Mouse (Mus musculus): ENCODE results near the gene Mef2c.

Gene Mef2c

DNA sequence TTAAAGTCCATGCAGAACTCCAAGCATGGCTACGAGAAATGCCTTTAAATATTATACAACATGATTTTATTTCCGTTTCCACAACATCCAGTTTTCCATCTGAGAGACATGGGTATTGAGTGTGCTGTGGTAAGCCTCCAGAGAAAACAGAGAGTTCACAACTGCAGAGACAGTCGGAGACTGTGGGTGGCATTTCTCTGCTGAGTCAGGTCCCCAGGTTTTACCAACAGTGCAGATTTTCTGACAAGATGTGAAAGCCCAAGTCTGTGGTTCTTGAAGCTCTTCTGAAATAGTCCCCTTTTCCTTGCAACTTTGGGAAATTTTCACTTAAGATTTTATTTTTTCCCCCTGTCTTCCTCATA is 105.7 kb downstream of the Mef2c start:
- DNase-seq (ENCODE audit: low read depth) = peak; percentile 20

DNA sequence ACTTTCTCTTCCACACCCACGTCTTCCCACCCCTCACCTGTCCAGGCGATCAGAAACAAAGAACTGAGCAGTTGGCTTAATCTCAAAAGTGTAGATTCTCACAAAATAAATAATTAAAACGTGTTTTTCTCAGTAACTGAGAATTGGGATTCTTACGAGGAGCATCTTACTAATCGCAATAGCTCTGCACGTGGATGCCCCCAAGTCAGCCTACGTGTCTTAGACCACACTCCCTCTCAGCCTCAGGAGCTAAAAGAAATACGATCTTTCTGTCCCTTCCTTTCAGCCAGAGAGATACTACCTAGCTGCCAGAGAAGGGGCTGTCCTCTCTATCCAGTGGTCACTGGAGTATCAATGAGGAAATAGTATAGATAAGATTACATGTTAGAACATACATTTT is 106.3 kb downstream of the Mef2c start:
- no peak for DNase-seq (ENCODE audit: low read depth)

DNA sequence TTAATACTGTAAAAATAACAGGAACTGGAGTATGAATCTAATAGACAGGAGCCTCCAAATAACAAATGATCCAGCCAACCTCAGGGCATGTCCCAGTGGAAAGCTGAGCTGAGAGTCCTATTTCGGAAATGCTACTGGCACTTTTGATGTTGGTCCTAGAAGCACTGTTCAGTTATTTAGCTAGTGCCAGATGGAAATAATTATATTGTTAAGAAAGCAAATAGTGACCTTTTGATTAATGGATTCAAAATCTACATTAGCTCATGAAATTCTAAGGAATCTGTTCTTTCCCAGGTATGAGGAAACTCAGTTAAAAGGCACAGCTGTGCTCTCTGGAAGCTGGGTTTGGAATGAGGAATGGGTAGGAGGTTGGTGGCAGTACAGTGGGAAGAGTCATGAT is 108.4 kb downstream of the Mef2c start:
- DNase-seq (ENCODE audit: low read depth) = no peak

DNA sequence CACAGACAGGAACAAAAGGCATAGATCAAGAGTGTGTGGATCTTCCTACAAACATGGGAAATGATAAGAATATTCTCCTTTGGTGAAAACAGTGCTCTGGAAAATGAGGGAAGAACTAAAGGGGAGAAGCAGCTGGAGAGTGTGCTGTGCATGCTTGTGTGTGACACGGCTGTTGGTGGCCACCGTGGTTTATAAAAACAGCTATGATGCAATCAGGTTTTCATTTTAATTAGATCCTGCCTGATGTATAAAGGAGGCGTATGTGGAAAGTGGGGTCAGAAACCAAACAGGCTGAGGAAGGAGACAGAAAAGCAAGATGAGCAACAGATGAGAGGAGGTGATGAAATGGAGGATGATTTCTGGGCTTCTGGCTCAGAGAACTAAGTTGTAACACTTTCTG is 112.0 kb downstream of the Mef2c start:
- DNase-seq (ENCODE audit: low read depth) = no peak

DNA sequence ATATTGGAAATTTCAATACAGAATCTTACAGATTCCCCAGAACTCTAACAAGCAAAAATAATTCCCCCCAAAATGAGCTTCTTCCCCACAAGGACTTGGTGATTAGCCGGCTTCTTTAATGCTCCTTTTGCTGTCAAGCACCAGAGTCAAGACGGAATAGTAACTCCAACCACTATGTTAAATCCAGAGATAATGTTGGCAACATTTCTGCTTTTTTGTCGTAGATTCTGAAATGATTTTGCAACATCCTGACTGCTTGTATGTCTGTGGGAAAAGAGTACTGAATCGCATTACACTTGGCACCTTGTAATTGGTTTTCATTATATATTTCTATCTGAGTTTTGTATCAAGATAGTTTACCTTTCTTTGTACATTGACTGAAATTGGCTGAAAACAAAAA is 120.8 kb downstream of the Mef2c start:
- no peak for DNase-seq (ENCODE audit: low read depth)

DNA sequence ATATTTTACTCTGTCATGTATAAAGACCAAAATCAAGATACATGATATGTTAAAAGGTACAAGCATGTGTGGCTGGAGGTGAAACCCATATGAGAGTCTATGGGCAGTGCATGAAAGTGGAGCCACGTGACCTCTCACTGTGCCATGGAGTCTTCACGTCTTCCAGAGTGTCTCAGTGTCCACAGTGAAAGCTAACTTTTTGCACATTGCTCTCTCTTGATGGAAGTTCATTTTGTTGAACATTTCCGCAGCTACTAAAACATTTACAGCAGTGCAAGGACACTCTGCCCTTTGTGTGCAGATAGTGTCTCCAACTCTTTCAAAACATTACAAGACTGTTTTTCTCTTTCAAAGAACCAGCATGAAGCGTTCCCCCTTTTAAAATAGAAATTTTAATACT is 123.6 kb downstream of the Mef2c start:
- DNase-seq (ENCODE audit: low read depth) = no peak

DNA sequence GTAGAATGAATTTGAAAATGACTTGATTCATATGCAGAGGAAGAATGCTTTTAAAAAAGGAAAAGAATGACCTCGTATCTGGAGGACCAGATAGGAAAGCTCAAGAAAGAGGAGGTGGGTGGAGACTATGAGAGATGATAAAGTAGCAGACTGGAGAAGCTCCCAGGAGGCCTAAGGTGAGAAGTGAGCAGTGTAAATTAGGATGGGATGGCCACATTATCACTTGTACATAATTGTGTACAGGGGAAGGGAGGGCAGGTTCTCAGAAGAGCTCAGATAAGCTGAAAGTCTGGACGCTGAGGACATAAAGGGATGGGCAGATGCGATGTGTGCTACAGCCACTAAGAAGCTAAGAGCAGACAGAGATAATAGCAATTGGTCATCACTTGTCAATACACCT is 124.3 kb downstream of the Mef2c start:
- no peak for DNase-seq (ENCODE audit: low read depth)

DNA sequence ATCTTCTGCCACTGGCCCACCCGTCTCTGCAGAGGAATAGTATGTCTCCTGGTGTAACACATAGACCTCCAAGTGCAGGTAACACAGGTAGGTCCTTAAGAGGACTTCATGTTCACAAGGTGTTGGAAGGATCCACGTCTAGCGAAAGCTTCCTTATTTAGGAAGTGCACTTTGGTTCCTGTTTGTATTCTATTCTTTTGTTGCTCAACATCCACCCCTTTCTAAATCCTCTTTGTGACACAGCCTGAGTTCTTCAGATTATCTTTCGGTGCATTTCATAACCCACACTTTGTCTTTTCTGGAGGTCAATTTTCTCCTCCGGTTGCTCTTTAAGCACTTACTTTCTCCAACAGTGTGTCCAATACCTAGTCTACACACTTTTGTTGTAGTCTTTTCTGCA is 129.3 kb downstream of the Mef2c start:
- DNase-seq (ENCODE audit: low read depth) = no peak

DNA sequence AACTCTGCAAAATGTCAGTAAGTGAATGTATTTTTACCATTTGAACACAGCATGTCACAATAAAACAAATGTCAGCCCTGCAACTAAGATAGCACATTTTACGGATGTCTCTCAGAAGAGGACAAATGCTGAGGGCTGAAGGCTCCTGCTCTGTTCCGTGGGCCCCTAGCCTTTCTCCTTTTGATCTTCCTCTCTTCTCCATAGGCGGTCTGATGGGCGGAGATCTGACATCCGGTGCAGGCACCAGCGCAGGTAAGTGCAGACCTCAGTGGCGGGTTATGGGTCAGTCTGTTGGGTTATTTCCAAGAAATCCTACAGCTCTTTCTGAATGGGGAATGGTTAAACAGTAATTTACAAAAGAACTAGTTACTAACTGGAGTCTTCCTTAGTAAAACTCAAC is 131.4 kb downstream of the Mef2c start:
- no peak for DNase-seq (ENCODE audit: low read depth)

DNA sequence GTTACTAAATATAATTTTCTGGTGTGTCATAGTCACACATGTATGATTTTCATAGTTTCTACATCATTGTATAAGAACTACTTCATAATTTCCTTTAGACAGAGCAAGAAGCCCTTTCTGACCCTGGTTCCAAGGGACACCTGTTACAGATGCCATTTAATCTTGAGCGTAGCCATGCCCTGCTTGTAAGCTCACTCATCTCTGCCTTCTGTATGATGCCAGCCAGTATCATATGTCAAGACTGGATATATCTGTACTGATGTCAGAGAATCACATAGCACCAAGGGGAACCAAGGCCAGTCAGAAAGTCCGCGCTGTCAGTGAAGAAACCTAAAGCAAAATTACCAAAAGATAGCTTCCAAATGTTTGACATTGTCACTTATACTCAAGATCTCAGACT is 133.8 kb downstream of the Mef2c start:
- DNase-seq (ENCODE audit: low read depth) = no peak

DNA sequence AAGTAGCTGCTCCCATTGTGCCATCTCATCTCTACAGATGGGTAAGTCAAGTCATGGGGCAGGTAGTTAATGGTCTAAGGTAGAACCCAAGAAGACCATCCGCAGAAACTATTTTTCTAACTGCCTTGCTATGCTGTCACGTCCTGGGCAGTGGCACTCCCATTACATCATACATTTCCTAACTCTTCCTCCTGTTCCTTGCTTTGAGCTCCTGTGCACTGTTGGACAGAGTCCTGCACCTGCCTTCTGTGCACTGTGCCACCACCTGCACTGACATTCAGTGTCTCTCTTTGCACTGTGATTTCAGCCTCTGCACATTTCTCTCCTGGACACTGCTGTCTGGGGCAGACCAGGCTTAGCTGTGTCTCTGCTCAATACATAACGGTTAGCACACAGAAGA is 134.9 kb downstream of the Mef2c start:
- DNase-seq (ENCODE audit: low read depth) = no peak

DNA sequence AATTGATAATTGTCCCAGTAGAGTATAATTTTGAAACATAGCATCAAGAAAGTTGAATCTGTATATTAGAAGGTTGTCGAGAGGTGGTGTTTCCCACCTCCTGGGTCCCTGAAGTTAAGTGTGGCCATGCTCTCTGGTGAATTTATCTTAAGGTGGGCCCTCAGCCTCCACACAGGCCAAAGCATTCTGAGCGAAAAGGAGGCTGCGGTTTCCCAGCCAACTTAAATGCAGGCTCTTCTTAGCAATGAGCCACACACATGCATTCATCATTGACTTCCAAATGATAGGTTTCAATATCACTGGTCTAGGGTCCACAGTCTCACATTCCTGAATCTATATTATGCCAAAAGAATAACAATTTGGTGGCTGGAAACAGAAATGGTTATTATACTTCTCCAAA is 145.2 kb downstream of the Mef2c start:
- no peak for DNase-seq (ENCODE audit: low read depth)

DNA sequence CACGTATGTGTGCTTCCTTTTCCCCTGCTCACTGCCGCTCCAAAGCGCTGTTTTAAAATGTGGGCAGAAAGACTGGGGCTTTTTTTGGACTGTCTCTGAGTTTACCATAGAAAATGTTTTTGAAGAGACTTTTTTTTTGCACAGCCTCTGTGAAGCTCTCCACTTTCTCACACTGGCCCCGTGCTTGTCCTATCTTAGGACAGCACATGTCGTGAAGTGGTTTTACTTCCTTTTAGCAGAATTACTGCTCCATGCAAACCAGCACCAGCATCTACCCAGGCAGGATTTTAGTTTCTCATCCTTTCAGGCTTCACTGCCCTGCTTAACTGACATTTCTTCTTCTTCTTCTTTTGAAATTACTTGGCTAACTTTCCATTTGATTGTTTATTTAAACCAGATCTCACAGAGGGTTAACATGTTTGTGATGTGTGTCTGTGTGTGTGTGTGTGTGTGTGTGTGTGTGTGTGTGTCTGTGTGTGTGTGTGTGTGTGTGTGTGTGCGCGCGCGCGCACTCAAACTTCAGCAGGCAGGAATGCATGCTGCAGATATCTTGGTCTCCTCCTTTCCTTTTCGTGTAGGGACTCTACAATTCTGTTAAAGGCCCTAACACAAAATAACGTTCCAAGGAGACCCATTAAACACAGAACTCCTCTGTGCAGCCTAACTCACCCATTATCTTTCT is 146.1 kb downstream of the Mef2c start:
- DNase-seq (ENCODE audit: low read depth) = no peak

DNA sequence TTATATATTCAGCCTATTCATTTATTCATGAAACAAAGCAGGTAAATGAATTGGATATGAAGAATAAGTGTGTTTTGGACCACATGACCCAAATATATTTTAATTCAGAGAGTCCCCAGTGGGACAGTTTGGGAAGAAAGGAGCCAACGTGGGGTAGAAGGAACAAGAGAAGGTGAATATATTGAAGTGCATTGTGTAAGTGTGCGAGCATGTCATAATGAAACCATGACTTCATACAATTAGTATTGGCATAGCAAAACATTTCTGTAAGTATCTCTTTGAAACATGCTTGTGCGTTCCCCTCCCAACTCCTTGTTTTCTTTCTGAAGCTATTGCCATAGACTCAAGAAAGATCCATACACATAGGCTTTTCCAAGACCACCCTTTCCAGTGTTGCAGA is 147.0 kb downstream of the Mef2c start:
- DNase-seq (ENCODE audit: low read depth) = no peak

DNA sequence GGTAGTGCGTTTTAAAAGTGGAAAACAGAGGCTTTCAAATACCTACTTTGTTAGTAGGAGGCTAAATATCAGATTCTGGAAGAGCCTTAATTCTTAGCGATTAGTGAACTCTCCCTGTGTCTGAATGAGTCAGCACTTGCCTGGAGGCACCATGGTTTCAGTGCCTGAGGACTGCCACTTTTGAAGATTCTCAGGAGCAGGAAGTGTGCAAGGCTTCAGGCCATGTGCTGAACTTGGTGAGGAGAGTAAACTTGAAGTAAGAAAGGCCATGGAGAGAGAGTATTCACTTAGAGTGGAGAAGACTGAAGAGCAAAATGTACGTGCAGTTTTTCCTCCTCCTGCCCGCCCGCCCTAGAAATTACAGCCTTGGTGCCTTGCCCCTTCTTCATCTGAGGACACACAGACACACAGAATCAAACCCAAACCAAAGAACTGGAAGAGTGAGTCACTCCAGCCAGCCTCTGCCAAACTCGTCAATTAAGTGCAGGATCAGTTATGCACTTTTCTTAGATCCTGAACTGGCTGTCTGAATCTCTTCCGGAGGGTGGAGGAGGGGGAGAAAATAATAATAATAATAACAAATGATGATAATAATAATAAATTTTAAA is 148.2 kb downstream of the Mef2c start:
- no peak for DNase-seq (ENCODE audit: low read depth)

DNA sequence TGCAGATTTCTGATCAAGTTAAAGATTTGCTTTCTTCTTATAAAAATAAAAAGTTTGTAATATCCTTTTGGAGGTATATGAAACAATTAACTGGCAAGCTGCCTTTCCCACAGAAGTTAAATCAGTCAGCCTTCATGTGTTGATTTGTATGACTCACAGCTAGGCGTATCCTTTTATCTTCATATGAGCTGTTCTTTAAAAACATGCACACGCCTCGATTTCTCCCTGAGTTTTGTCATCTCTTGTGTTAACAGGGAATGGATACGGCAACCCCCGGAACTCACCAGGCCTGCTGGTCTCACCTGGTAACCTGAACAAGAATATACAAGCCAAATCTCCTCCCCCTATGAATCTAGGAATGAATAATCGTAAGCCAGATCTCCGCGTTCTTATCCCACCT is 148.7 kb downstream of the Mef2c start:
- DNase-seq (ENCODE audit: low read depth) = no peak

DNA sequence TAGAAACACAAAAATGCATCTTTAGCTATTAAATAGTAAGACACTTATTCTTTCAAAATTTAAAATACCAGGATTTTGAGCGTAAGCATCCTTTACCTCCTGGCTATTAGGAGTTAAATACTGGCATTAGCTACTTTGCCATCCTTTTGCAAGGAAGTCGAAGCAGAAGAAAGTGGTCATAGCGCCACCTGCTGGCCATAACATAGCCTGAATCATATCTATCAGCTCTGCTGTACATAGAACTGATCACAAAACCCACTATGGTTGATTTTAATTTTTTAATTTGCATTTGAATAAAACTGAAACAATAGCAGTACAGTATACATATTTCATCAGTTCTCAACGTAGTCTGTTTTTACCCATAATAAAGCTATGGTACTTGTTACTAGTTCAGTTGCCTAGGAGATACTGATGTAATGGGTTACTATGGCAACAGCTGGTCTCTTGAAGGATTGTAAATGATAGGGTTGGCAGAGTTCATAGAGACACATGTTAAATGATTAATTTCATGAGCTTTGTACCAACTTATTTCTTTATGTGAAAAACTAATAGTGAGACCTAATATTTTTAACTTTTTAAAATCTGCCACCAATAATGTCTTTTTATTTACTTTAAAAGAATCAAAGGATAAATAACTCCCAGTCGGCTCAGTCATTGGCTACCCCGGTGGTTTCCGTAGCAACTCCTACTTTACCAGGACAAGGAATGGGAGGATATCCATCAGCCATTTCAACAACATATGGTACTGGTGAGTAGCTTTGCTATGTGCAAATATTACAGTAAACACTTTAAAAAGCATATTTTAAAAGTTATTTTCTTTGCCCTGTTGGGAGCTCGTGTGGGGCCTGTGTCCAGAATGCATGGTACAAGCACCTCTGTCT is 151.3 kb downstream of the Mef2c start:
- DNase-seq (ENCODE audit: low read depth) = peak; percentile 76

DNA sequence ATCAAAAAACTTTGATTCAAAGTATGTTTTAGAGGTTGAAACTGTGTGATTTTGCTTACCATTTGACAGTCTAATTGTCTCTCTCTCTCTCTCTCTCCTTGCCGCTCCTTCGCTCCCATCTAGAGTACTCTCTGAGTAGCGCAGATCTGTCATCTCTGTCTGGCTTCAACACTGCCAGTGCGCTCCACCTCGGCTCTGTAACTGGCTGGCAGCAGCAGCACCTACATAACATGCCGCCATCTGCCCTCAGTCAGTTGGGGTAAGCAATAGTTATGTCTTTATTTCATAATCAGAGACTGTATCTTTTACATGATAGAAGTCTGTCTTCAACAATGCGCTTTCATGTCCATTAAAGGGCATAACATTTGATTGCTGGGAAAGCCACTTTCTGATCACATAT is 152.3 kb downstream of the Mef2c start:
- no peak for DNase-seq (ENCODE audit: low read depth)

DNA sequence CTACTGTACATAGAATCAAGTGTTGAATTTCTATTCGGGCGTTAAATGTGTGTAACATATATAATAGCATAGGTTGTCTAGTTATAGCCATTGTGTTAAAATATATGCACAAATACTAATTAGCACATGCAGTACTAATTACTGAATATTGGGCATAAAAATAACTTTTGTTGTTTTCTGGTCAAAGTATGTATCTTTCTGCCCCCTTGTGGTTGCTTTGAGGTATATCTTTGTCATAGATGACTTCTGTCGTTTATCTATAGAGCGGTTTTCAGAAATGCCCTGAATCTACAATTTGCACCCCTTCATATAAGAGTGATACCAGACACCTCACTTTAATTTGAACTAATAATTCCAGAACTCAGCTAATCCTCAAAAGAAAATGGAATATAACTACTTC is 152.9 kb downstream of the Mef2c start:
- peak; percentile 40 for DNase-seq (ENCODE audit: low read depth)

DNA sequence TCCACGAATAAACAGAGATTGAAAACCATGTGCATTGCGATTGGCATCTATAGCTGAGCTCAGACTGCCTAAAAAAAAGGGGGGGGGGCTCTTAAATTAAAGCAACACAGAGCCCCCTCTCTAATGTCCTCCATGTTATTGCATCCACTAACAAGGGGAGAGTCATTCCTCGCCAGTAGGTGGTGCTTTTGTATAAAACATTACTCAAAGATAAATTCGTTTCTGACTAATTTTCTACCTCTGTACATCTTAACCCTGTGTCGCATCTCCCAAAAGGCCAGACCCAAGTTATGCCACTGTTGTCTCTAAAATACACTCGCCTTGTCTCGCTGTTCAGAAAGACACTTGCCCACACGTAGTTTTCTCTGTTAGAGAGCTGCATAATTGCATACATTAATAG is 156.9 kb downstream of the Mef2c start:
- no peak for DNase-seq (ENCODE audit: low read depth)

DNA sequence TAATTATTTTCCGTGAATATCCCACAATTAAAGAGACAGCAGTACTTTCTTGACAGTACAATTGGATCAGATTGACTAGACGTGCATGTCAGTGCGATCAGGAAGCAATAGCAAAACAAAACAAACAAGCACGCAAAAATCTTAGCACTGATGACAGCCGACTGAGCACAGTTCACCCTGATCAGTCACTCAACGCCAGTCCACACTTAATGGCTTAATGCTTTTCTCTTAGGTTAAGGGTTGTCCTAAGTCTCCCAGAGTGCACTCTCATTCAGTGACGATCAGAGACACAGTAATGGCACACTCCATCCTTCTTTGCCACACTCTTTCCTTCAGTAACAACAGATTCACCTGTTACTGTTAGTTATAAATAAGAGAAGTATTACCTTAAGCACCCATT is 157.3 kb downstream of the Mef2c start:
- no peak for DNase-seq (ENCODE audit: low read depth)

DNA sequence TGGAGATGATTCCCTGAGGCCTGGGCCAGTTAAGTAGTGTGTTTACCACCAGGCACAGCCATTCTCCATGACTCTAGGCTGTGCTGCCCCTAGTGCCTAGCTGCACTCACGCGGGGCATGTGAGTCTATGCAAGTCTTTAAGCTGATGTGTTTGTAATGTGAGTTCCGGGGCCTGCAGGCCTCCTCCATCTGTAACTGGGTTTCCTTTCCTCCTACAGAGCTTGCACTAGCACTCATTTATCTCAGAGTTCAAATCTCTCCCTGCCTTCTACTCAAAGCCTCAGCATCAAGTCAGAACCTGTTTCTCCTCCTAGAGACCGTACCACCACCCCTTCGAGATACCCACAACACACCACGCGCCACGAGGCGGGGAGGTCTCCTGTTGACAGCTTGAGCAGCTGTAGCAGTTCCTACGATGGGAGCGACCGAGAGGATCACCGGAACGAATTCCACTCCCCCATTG is 158.3 kb downstream of the Mef2c start:
- DNase-seq (ENCODE audit: low read depth) = no peak

DNA sequence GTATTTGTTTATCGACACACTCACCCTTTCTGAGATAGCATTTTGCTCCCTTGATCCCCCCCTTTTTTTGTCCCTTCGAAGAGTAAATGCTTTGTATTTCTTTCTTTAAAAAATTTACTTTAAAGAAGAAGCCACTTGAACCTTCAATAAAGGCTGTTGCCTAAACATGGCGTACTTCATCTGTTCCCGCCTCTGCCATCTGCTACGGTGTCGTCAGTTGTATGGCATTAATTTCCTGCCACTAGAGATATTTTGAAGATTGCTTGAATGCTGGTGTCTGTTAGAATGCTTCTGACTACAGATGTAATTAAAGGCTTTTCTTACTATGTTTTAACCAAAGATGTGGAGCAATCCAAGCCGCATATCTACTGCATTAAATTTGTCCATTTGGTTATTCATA is 162.3 kb downstream of the Mef2c start:
- no peak for DNase-seq (ENCODE audit: low read depth)
